Mouse (Mus musculus) heart, embryonic 11.5 days (tissue): ENCODE data around the gene Erich3. TPM values are rescaled to one million over a fixed set of nuclear protein-coding genes. Genes with fewer than 3 reads are reported as not detected.

Source experiments
- ATAC-seq: fragments of 200-750 bp; cut with Nextera tagmentation; replicated peaks from 2 replicates; pipeline ENCODE4 v1.8.0; 2017; ENCODE audit warnings: moderate library complexity; ENCODE audit not compliant: insufficient number of reproducible peaks, low FRiP score, low TSS enrichment
- H3K27ac ChIP-seq: fragments of 300-500 bp; sonication (generic); 2 replicates; pipeline ENCODE4 v1.5.1; 2014; ENCODE audit warnings: mild to moderate bottlenecking, low read depth, low read length
- H3K27me3 ChIP-seq: fragments of 300-500 bp; sonication (generic); 2 replicates; pipeline ENCODE4 v1.6.1; 2014; ENCODE audit warnings: mild to moderate bottlenecking, low read length, mixed read lengths; ENCODE audit not compliant: control insufficient read depth, insufficient read depth
- H3K36me3 ChIP-seq: fragments of 300-500 bp; sonication (generic); 2 replicates; pipeline ENCODE4 v1.6.1; 2014; ENCODE audit warnings: mild to moderate bottlenecking, low read length, moderate library complexity, mixed read lengths; ENCODE audit not compliant: control insufficient read depth, insufficient read depth
- H3K4me1 ChIP-seq: fragments of 300-500 bp; sonication (generic); 2 replicates; pipeline ENCODE4 v1.6.1; 2014; ENCODE audit warnings: low read length; ENCODE audit not compliant: control insufficient read depth, insufficient read depth
- H3K4me2 ChIP-seq: fragments of 300-500 bp; sonication (generic); 2 replicates; pipeline ENCODE4 v1.6.1; 2014; ENCODE audit warnings: mild to moderate bottlenecking, moderate library complexity
- H3K4me3 ChIP-seq: fragments of 300-500 bp; sonication (generic); 2 replicates; pipeline ENCODE4 v1.5.1; 2014; ENCODE audit warnings: low read depth, low read length
- H3K9ac ChIP-seq: fragments of 300-500 bp; sonication (generic); 2 replicates; pipeline ENCODE4 v1.6.1; 2014; ENCODE audit warnings: mild to moderate bottlenecking, low read depth, low read length, moderate library complexity
- H3K9me3 ChIP-seq: fragments of 300-500 bp; sonication (generic); replicated peaks from 2 replicates; pipeline ENCODE4 v1.6.1; 2016; ENCODE audit warnings: low read length; ENCODE audit not compliant: control insufficient read depth
- WGBS: fragments of 180-500 bp; shearing (Covaris S2); extraction: QIAGEN DNeasy Blood & Tissue Kit; methylation state at CpG from one replicate; pipeline ENCODE4 v1.1.7; 2014; ENCODE audit not compliant: insufficient replicate concordance; 5-methylcytosine and 5-hydroxymethylcytosine counted together
- polyA plus RNA-seq: library from polyadenylated mRNA; unstranded; fragments of >200 nt; fragmentation: Nextera tagmentation; extraction: Ambion mirVana; gene quantifications from 2 replicates; pipeline ENCODE4 v1.2.1, GENCODE M21; 2014

Erich3 gene
- polyA plus RNA-seq, 1 experiment from 2014 or later = 0.21 TPM

- Histone ChIP-seq H3K9me3 (no peaks in the 10 kb centered on the region), H3K4me3 (no peak overlapping the region), H3K27ac (no peak overlapping the region), H3K9ac (no peak overlapping the region), H3K4me1 (no peaks in the 10 kb centered on the region), H3K4me2 (no peak overlapping the region), H3K36me3 (no peaks in the 10 kb centered on the region), H3K27me3 (no peaks in the 10 kb centered on the region)
- no peak for ATAC-seq
- WGBS = 82% methylated on average over 7 of the region's 7 CpGs
Observed at GRCm38 (mm10) chr3:154764115-154764514, 100.5 kb downstream of the Erich3 start.

- H3K4me2 ChIP-seq = no peak overlapping the region
- WGBS = 66% methylated on average over 4 of the region's 4 CpGs
- H3K36me3 ChIP-seq = no peaks in the 10 kb centered on the region
- no peaks in the 10 kb centered on the region for H3K9me3 ChIP-seq
- no peak for ATAC-seq
- H3K27me3 ChIP-seq = no peaks in the 10 kb centered on the region
- no peaks in the 10 kb centered on the region for H3K4me1 ChIP-seq
- no peak overlapping the region for H3K27ac ChIP-seq
- H3K4me3 ChIP-seq = no peak overlapping the region
- no peak overlapping the region for H3K9ac ChIP-seq
Observed at GRCm38 (mm10) chr3:154766321-154766720, 102.7 kb downstream of the Erich3 start.

- WGBS = 77% methylated on average over 2 of the region's 2 CpGs
- Histone ChIP-seq H3K4me1 (no peaks in the 10 kb centered on the region), H3K27ac (no peak overlapping the region), H3K4me3 (no peak overlapping the region), H3K9me3 (no peaks in the 10 kb centered on the region), H3K4me2 (no peak overlapping the region), H3K9ac (no peak overlapping the region), H3K27me3 (no peaks in the 10 kb centered on the region), H3K36me3 (no peaks in the 10 kb centered on the region)
- ATAC-seq = no peak
Observed at GRCm38 (mm10) chr3:154771651-154772050, 108.0 kb downstream of the Erich3 start.

- no peak overlapping the region for H3K4me2 ChIP-seq
- no peaks in the 10 kb centered on the region for H3K4me1 ChIP-seq
- H3K9ac ChIP-seq = no peak overlapping the region
- H3K27ac ChIP-seq = no peak overlapping the region
- H3K27me3 ChIP-seq = no peaks in the 10 kb centered on the region
- no peak overlapping the region for H3K4me3 ChIP-seq
- no peaks in the 10 kb centered on the region for H3K36me3 ChIP-seq
- WGBS = 74% methylated on average over 6 of the region's 6 CpGs
- ATAC-seq = no peak
- no peaks in the 10 kb centered on the region for H3K9me3 ChIP-seq
Observed at GRCm38 (mm10) chr3:154778836-154779595, 115.4 kb downstream of the Erich3 start.

- 87% methylated on average over 9 of the region's 9 CpGs for WGBS
Observed at GRCm38 (mm10) chr3:154786354-154786753, 122.7 kb downstream of the Erich3 start.

GRCm38 (mm10) chr3:154787611-154788010, 124.0 kb downstream of the Erich3 start:
- Histone ChIP-seq H3K27ac (no peak overlapping the region), H3K4me2 (no peak overlapping the region), H3K36me3 (no peaks in the 10 kb centered on the region), H3K9me3 (no peaks in the 10 kb centered on the region), H3K4me3 (no peak overlapping the region), H3K4me1 (no peaks in the 10 kb centered on the region), H3K9ac (no peak overlapping the region), H3K27me3 (no peaks in the 10 kb centered on the region)
- 65% methylated on average over 3 of the region's 3 CpGs for whole genome bisulfite sequencing
- ATAC-seq = no peak

More at GRCm38 (mm10) chr3:154786354-154786753, 122.7 kb downstream of the Erich3 start:
- H3K27ac ChIP-seq = no peak overlapping the region
- H3K9me3 ChIP-seq = no peaks in the 10 kb centered on the region
- no peaks in the 10 kb centered on the region for H3K36me3 ChIP-seq
- no peak overlapping the region for H3K4me2 ChIP-seq
- H3K4me1 ChIP-seq = no peaks in the 10 kb centered on the region
- H3K4me3 ChIP-seq = no peak overlapping the region
- no peak overlapping the region for H3K9ac ChIP-seq
- no peak for ATAC-seq
- no peaks in the 10 kb centered on the region for H3K27me3 ChIP-seq

- no peak for ATAC-seq
Observed at GRCm38 (mm10) chr3:154793571-154793970, 129.9 kb downstream of the Erich3 start.

GRCm38 (mm10) chr3:154798806-154799205, 135.1 kb downstream of the Erich3 start:
- no peaks in the 10 kb centered on the region for H3K36me3 ChIP-seq
- no peak overlapping the region for H3K4me3 ChIP-seq
- no peaks in the 10 kb centered on the region for H3K27me3 ChIP-seq
- H3K4me1 ChIP-seq = no peaks in the 10 kb centered on the region
- no peak overlapping the region for H3K4me2 ChIP-seq
- 77% methylated on average over 4 of the region's 4 CpGs for WGBS
- no peak overlapping the region for H3K9ac ChIP-seq
- ATAC-seq = no peak
- H3K9me3 ChIP-seq = no peaks in the 10 kb centered on the region
- no peak overlapping the region for H3K27ac ChIP-seq

More at GRCm38 (mm10) chr3:154793571-154793970, 129.9 kb downstream of the Erich3 start:
- no peak overlapping the region for H3K9ac ChIP-seq
- H3K4me1 ChIP-seq = no peaks in the 10 kb centered on the region
- 78% methylated on average over 4 of the region's 4 CpGs for WGBS
- H3K36me3 ChIP-seq = no peaks in the 10 kb centered on the region
- H3K27ac ChIP-seq = no peak overlapping the region
- H3K4me2 ChIP-seq = no peak overlapping the region
- H3K4me3 ChIP-seq = no peak overlapping the region
- H3K27me3 ChIP-seq = no peaks in the 10 kb centered on the region
- H3K9me3 ChIP-seq = no peaks in the 10 kb centered on the region

GRCm38 (mm10) chr3:154800454-154800853, 136.8 kb downstream of the Erich3 start:
- ATAC-seq = no peak
- H3K4me1 ChIP-seq = no peaks in the 10 kb centered on the region
- H3K4me3 ChIP-seq = no peak overlapping the region
- no peak overlapping the region for H3K4me2 ChIP-seq
- no peaks in the 10 kb centered on the region for H3K27me3 ChIP-seq
- H3K27ac ChIP-seq = no peak overlapping the region
- no peaks in the 10 kb centered on the region for H3K36me3 ChIP-seq
- H3K9me3 ChIP-seq = no peaks in the 10 kb centered on the region
- no peak overlapping the region for H3K9ac ChIP-seq
- 75% methylated on average over 8 of the region's 8 CpGs for WGBS
